Comparison of ENCODE assay signal across 8 mouse cellular contexts in genomic region chr16:37384821-37385344, GRCm38 (mm10). TPM values are rescaled to one million over a fixed set of nuclear protein-coding genes. Genes with fewer than 3 reads are reported as not detected.
DNase-seq lines count a peak whose midpoint lies in the region; ATAC-seq lines count a peak whose summit lies in the region.

TSS of gene Stxbp5l (minus strand) at chr16:37384962.

- WGBS in intestine, embryonic 15.5 days: under 1% methylated on average over 33 of the region's 33 CpGs

- intact Hi-C loops in left cerebral cortex, postnatal 10 days (cut with DNase I): loop anchor here (10.0 kb wide), 1 partner anchor 300 kb away; no protein-coding TSS in a partner anchor

- no peak within 1 kb of the TSS for H3K27ac ChIP-seq in intestine, embryonic 15.5 days

- DNase-seq in adrenal gland, postnatal 10 days: peak; percentile 97
- DNase-seq in embryo, embryonic 11 days: peak; percentile 94
- DNase-seq in gastrocnemius, postnatal 4 days (ENCODE audit: low spot score in 2 of 2): peak; percentile 79 to 83
- peak; percentile 91 to 95 for DNase-seq in left cerebral cortex, postnatal 10 days (ENCODE audit: extremely low spot score in 1 of 2, low spot score in 2 of 2)
- peak; percentile 94 for DNase-seq in right cerebral cortex, postnatal 4 days
- DNase-seq in yolk sac, embryonic 10.5 days (ENCODE audit: low spot score): peak; percentile 92

- H3K9me3 ChIP-seq in intestine, embryonic 15.5 days: no peaks in the 10 kb centered on the region

- 0 out of 2 replicates have a peak, but pooled peaks cover 4% of the 10 kb centered on the region for H3K4me1 ChIP-seq in intestine, embryonic 15.5 days (replicated peaks)

- peak; percentile 97 for ATAC-seq in intestine, embryonic 15.5 days
- ATAC-seq in megakaryocyte progenitor cell, adult 5-6 weeks (replicated peaks; ENCODE audit: poor library complexity): peak; percentile 98

- H3K4me2 ChIP-seq in intestine, embryonic 15.5 days (replicated peaks): peak within 1 kb of the TSS; percentile 99

- peak within 1 kb of the TSS; percentile 55 for H3K4me3 ChIP-seq in intestine, embryonic 15.5 days (replicated peaks)

- no peaks in the 10 kb centered on the region; the same call in 1 of the 2 replicates for H3K27me3 ChIP-seq in intestine, embryonic 15.5 days (replicated peaks)

- no peaks in the 10 kb centered on the region for H3K36me3 ChIP-seq in intestine, embryonic 15.5 days

- peak within 1 kb of the TSS; percentile 39 for H3K9ac ChIP-seq in intestine, embryonic 15.5 days

RNA-seq across cellular contexts. Expression of gene Stxbp5l, which starts in this region (rescaled TPM):
- 1 to 10 TPM; 1.4 to 2.3 TPM for total RNA-seq in adrenal gland, postnatal 10 days (2021)
- total RNA-seq in gastrocnemius, postnatal 4 days (2021): under 1 TPM; 0.10 to 0.32 TPM
- 2.5 TPM in 2 replicates for polyA plus RNA-seq in intestine, embryonic 15.5 days (2015; fragmentation: Nextera tagmentation; extraction: Ambion mirVana)
- total RNA-seq in left cerebral cortex, postnatal 10 days (2021): 10 to 100 TPM; 67.9 to 72.3 TPM
- not detected in 2 replicates for total RNA-seq in megakaryocyte progenitor cell, adult 5-6 weeks (2015)
- not detected in 2 replicates for total RNA-seq in megakaryocyte progenitor cell, adult 5-6 weeks (2017)

Comparison
In these comparisons a context has a peak if more than half of its experiments do, and no peak if none do; other contexts are left out.
1. RNA of gene Stxbp5l (total RNA-seq): 67.9 to 72.3 TPM in left cerebral cortex, postnatal 10 days; 1.4 to 2.3 TPM in adrenal gland, postnatal 10 days, 0.10 to 0.32 TPM in gastrocnemius, postnatal 4 days and not detected in megakaryocyte progenitor cell, adult 5-6 weeks; every median in the first group is over 10 times any median in the second.
2. Peak in DNase-seq in gastrocnemius, postnatal 4 days; RNA of the gene not detected or under 1 TPM.
3. Peak in ATAC-seq in megakaryocyte progenitor cell, adult 5-6 weeks; RNA of the gene not detected or under 1 TPM.
4. Peak in every context shown above with its lines, with median percentiles within 50 percentile points of each other: DNase-seq.